Mouse (Mus musculus) gastrocnemius, postnatal 36 days (tissue): ENCODE results near the gene Rps29. TPM values are rescaled to one million over a fixed set of nuclear protein-coding genes. Genes with fewer than 3 reads are reported as not detected.
"Not testable (repeated sequence)": the region's sequence is repeated elsewhere in the genome, so short reads cannot be mapped to it uniquely, and the experiment has no call there.

ENCODE experiments used
- DNase-seq, 2 experiments: peaks; one replicate each; pipeline ENCODE4 v3.0.0; 2022
- intact Hi-C: fragments of 180-260 bp; cut with DNase I; formaldehyde crosslinking; loops from one replicate; pipeline ENCODE4 v1.15.1; 2025
- total RNA-seq, 2 experiments: library from RNA; stranded (reverse); gene quantifications; 2 replicates each; pipeline ENCODE4 v1.2.3; 2021

Rps29 gene
- total RNA-seq, 2 experiments from 2014 or later = 736 to 913 TPM

DNA sequence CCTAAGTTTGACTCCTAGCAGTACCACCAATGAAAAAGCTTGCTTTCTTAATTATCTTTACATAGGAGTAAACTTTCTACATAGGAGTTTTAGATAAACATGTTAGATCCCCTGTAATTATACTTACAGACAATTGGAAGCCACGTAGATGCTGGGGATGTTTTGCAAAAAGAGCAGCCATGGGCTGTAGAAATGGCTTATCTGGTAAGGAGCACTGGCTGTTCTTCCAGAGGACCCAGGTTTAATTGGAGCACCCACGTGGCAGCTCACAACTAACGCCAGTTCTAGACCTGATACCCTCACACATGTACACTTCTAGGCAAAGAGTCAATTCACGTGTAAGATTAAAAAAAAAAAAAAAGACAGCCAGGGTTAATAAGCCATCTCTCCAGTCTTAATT lies 22.8 kb upstream of the Rps29 start:
- intact Hi-C loops = no loop called here
- DNase-seq = no peak

GRCm38 (mm10) chr12:69179371-69179770 lies 20.4 kb upstream of the Rps29 start:
- DNase-seq = no peak
- intact Hi-C loops = no loop called here

DNA sequence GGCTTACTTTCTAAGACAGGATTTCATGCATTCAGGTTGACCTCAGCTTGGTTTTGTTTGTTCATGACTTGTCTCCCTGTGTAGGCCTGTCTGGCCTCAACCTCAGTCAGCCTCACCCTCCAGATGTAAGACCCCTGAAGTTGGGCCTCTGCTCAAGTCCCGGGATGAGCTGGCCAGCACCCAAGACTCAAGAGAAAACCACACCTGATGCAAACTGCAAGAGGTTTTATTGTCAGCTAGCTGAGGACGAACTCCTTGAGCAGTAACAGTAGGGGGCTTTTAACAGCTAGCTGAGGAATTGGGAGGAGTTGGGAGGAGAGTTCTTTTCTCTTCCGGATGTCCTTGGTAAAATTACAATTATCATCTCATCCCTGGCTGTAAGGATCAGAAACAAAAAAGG lies 18.5 kb upstream of the Rps29 start:
- intact Hi-C loops = no loop called here
- no peak for DNase-seq

- intact Hi-C loops = no loop called here
- DNase-seq = no peak
These were observed 17.0 kb upstream of the Rps29 start for GRCm38 (mm10) chr12:69175975-69176374.

- intact Hi-C loops = no loop called here
- no peak for DNase-seq
These were observed 12.3 kb upstream of the Rps29 start for GRCm38 (mm10) chr12:69171307-69171706.

- intact Hi-C loops = no loop called here
These were observed 9.6 kb upstream of the Rps29 start, which contains the start of gene Lrr1 for GRCm38 (mm10) chr12:69168461-69169106. Gene Lrr1, plus strand, starts transcription at chr12:69168814.

GRCm38 (mm10) chr12:69167656-69168460 lies 8.9 kb upstream of the Rps29 start:
- DNase-seq = no peak
- intact Hi-C loops = no loop called here

More at GRCm38 (mm10) chr12:69168461-69169106, 9.6 kb upstream of the Rps29 start, which contains the start of gene Lrr1:
- peak; percentile 77 to 92 for DNase-seq

DNA sequence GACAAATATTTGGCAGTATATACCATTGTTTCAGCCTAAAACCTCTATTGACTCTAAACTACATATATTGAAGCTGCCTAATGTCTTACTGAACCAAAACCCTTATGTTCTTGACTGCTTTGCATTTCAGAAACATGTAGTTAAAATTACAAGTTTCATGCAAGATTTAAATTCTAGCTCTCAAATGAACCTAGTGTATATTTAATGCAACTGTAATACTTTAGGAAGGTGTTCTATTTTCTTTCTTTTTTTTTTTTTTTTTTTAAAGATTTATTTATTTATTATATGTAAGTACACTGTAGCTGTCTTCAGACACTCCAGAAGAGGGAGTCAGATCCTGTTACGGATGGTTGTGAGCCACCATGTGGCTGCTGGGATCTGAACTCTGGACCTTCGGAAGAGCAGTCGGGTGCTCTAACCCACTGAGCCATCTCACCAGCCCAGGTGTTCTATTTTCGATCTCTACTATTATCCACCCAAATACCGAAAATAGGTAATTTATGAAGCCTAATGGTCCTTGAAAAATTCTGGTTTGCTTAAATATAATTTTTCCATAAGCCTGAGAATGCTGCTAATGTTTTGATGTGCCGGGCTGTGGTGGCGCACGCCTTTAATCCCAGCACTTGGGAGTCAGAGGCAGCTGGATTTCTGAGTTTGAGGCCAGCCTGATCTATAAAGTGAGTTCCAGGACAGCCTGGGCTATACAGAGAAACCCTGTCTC lies 8.0 kb upstream of the Rps29 start:
- intact Hi-C loops, DNase-seq: not testable (repeated sequence)

- intact Hi-C loops = no loop called here
- DNase-seq = no peak
These were observed 5.9 kb upstream of the Rps29 start for GRCm38 (mm10) chr12:69164904-69165303.

GRCm38 (mm10) chr12:69163586-69163985 lies 4.6 kb upstream of the Rps29 start:
- intact Hi-C loops, DNase-seq: not testable (repeated sequence)

DNA sequence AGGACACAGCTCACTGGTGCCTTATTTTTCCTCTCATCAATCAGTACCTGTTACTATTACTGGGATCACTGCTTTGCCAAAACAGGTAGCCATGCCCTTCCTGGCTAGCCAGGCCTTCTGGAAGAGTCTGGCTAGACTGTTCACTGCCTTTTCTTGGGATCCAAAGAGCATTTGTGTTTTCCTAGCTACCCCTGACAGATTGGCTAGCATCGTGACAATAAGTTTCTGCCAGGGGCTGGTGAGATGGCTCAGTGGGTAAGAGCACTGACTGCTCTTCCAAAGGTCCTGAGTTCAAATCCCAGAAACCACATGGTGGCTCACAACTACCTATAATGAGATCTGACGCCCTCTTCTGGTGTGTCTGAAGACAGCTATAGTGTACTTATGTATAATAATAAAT lies 1.7 kb upstream of the Rps29 start:
- DNase-seq, intact Hi-C loops: not testable (repeated sequence)

DNA sequence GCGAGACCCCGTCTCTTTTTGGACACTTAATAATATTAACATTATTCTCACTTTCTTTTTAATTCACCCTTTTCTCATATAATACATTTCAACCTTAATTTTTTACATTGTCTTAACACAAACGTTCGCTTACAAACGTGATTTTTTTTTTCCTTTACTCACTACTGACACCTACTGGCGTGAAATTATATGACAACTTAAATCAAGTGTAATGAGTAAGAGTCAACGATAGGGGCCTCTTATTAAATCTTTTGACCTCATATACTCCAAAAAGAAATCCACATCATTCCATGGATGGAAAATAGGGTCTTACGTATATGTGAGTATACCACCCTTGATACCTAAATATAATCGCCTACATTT lies 573 bp upstream of the Rps29 start:
- intact Hi-C loops = no loop called here
- no peak for DNase-seq

DNA sequence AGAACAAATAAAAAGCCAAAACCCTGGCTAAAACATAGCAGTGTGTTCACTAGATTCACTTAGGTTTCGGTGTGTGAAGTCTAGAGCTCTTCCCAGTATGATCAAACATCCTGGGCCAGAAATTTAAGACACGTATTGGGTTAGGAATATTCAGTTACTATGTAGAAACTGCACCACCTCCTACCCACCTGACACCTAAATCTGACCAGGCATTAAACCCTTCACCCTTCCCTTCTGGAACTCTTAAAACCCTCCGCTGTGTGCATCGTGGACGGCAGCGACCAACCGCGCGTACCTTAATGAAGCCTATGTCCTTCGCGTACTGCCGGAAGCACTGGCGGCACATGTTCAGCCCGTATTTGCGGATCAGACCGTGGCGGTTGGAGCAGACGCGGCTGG lies 621 bp downstream of the Rps29 start:
- DNase-seq = no peak
- intact Hi-C loops = no loop called here

- DNase-seq = no peak
- intact Hi-C loops = no loop called here
These were observed 1.9 kb downstream of the Rps29 start for GRCm38 (mm10) chr12:69157107-69157506.

- intact Hi-C loops = no loop called here
- DNase-seq = no peak
These were observed 2.5 kb downstream of the Rps29 start for GRCm38 (mm10) chr12:69156436-69156835.

- intact Hi-C loops = no loop called here
These were observed 3.1 kb downstream of the Rps29 start for GRCm38 (mm10) chr12:69155923-69156322.

DNA sequence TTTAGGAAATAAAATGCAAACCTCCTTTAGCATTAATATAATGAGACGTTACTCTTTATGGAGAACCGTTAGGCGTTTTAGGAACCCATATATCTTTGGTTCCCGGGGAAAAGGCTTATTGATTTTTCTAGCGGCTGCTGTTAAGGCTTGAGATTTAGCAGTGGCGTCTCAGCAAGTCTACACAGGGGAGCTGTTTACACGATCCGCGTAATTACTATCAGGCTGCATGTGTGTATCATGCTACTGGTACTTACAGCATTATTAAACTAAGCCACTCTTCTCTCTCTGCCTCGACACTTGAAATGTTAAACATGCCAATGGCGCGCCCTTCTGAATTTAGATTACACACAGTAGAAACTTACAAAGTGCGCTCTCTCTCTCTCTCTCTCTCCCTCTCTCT lies 8.9 kb downstream of the Rps29 start:
- intact Hi-C loops = no loop called here
- DNase-seq = no peak

More at GRCm38 (mm10) chr12:69155923-69156322, 3.1 kb downstream of the Rps29 start:
- no peak for DNase-seq

DNA sequence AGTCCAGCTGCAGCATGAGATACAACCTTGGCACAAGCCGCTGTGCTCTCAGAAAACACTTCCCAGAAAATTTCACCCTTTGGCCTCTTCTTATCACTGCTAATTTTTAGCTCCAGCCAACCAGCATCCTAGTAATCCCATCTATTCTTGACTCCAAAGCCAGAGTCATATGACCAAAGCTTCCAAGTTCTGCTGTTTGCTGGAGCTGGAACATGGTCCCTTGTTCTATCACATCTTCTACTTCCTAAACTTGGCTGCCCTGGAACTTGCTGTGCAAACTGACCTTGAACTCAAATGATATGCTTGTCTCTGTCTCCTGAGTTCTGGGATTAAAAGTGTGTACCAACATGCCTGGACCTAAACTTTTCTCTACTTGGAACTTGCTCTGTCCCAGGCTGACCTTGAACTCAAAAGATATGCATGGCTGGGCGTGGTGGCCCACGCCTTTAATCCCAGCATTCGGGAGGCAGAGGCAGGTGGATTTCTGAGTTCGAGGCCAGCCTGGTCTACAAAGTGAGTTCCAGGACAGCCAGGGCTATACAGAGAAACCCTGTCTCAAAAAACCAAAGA lies 11.7 kb downstream of the Rps29 start:
- DNase-seq = no peak
- intact Hi-C loops = no loop called here

- DNase-seq = no peak
- intact Hi-C loops = no loop called here
These were observed 15.5 kb downstream of the Rps29 start for GRCm38 (mm10) chr12:69143460-69143859.

- intact Hi-C loops = no loop called here
These were observed 19.1 kb downstream of the Rps29 start for GRCm38 (mm10) chr12:69139841-69140240.

GRCm38 (mm10) chr12:69139201-69139600 lies 19.8 kb downstream of the Rps29 start:
- DNase-seq = no peak
- intact Hi-C loops = no loop called here

More at GRCm38 (mm10) chr12:69139841-69140240, 19.1 kb downstream of the Rps29 start:
- DNase-seq = no peak
